Mouse (Mus musculus) stomach, embryonic 16.5 days (tissue): ENCODE measurements around the gene Sec14l3. TPM values are rescaled to one million over a fixed set of nuclear protein-coding genes. Genes with fewer than 3 reads are reported as not detected.

Source experiments
- ATAC-seq: fragments of 200-750 bp; cut with Nextera tagmentation; 2 replicates; pipeline ENCODE4 v1.8.0; 2017; ENCODE audit warnings: moderate number of reproducible peaks, moderate TSS enrichment; ENCODE audit not compliant: insufficient read depth, low FRiP score
- H3K27ac ChIP-seq: fragments of 300-500 bp; sonication (generic); 2 replicates; pipeline ENCODE4 v1.5.1; 2014; ENCODE audit warnings: low read length
- H3K27me3 ChIP-seq: fragments of 300-500 bp; sonication (generic); 2 replicates; pipeline ENCODE4 v1.6.1; 2014; ENCODE audit warnings: low read length, control low read depth, mixed read lengths; ENCODE audit not compliant: control insufficient read depth, insufficient read depth
- H3K36me3 ChIP-seq: fragments of 300-500 bp; sonication (generic); 2 replicates; pipeline ENCODE4 v1.6.1; 2014; ENCODE audit warnings: low read length; ENCODE audit not compliant: control insufficient read depth, insufficient read depth
- H3K4me1 ChIP-seq: fragments of 300-500 bp; sonication (generic); 2 replicates; pipeline ENCODE4 v1.6.1; 2014; ENCODE audit warnings: low read length, control low read depth, mixed read lengths; ENCODE audit not compliant: control insufficient read depth, insufficient read depth
- H3K4me2 ChIP-seq: fragments of 300-500 bp; sonication (generic); 2 replicates; pipeline ENCODE4 v1.6.1; 2014; ENCODE audit warnings: low read depth, low read length, mixed read lengths
- H3K4me3 ChIP-seq: fragments of 300-500 bp; sonication (generic); replicated peaks from 2 replicates; pipeline ENCODE4 v1.5.1; 2014; ENCODE audit warnings: mild to moderate bottlenecking, low read length
- H3K9ac ChIP-seq: fragments of 300-500 bp; sonication (generic); 2 replicates; pipeline ENCODE4 v1.6.1; 2014; ENCODE audit warnings: low read length
- H3K9me3 ChIP-seq: fragments of 300-500 bp; sonication (generic); replicated peaks from 2 replicates; pipeline ENCODE4 v1.6.1; 2016; ENCODE audit warnings: low read length, control low read depth; ENCODE audit not compliant: control insufficient read depth
- WGBS: fragments of 180-500 bp; shearing (Covaris S2); extraction: QIAGEN DNeasy Blood & Tissue Kit; methylation state at CpG from one replicate; pipeline ENCODE4 v1.1.7; 2014; 5-methylcytosine and 5-hydroxymethylcytosine counted together
- polyA plus RNA-seq: library from polyadenylated mRNA; unstranded; fragments of >200 nt; fragmentation: Nextera tagmentation; extraction: Ambion mirVana; gene quantifications from 2 replicates; pipeline ENCODE4 v1.2.1, GENCODE M21; 2015

The Sec14l3 gene
- polyA plus RNA-seq, 1 experiment from 2014 or later = 0.15 TPM

DNA sequence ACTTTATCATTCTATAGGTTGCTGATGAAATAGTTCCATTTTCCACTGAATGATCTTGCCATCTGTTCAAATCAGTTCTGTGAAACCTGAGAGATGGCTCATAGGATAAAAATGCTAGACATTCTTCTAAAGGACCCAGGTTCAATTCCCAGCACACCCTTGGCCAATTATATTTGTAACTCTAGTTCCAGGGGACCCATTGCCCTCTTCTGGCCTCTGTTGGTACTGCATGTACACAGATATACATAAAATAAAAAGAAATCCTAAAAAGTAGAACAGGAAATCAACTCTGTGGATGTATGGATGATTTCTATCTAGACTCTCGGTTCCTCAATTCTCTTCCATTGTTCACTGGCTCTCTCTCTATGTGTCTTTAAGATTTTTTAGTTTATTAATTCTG lies 62.4 kb downstream of the Sec14l3 start:
- 81% methylated on average over 1 of the region's 1 CpGs for WGBS
- Histone ChIP-seq H3K9ac (no peak overlapping the region), H3K36me3 (no peaks in the 10 kb centered on the region), H3K4me1 (no peaks in the 10 kb centered on the region), H3K27me3 (no peaks in the 10 kb centered on the region), H3K4me2 (no peak overlapping the region), H3K4me3 (no peak overlapping the region), H3K27ac (no peak overlapping the region), H3K9me3 (peaks cover 9% of the 10 kb centered on the region; the same call in 1 of the 2 replicates)
- ATAC-seq = no peak

Other genes with a start within 250 kb of the Sec14l3 start
- gene Osbp2, start 200.9 kb upstream of the Sec14l3 start, polyA plus RNA-seq = 0.25 and 0.27 TPM in 2 replicates
- gene 4921536K21Rik, start 169.7 kb upstream of the Sec14l3 start, polyA plus RNA-seq = 0.13 and 0.36 TPM in 2 replicates
- gene Dusp18, start 169.6 kb upstream of the Sec14l3 start, polyA plus RNA-seq = 9.5 and 11.3 TPM in 2 replicates
- gene Slc35e4, start 150.2 kb upstream of the Sec14l3 start, polyA plus RNA-seq = 6.4 and 7.9 TPM in 2 replicates
- 49.9 and 52.4 TPM in 2 replicates for gene Tcn2, start 132.7 kb upstream of the Sec14l3 start, polyA plus RNA-seq
- 73.8 and 79.0 TPM in 2 replicates for gene Pes1, start 100.9 kb upstream of the Sec14l3 start, polyA plus RNA-seq
- gene 4930556J24Rik, start 88.1 kb upstream of the Sec14l3 start, polyA plus RNA-seq = 0.12 and 0.20 TPM in 2 replicates
- 18.1 and 20.7 TPM in 2 replicates for gene Gal3st1, start 81.2 kb upstream of the Sec14l3 start, polyA plus RNA-seq
- gene Sec14l4, start 33.4 kb upstream of the Sec14l3 start, polyA plus RNA-seq = 1.1 and 1.4 TPM in 2 replicates
- gene Mtfp1, start 30.6 kb downstream of the Sec14l3 start, polyA plus RNA-seq = 17.7 and 19.6 TPM in 2 replicates
- gene Sec14l2, start 58.6 kb downstream of the Sec14l3 start, polyA plus RNA-seq = 1.8 and 1.9 TPM in 2 replicates
- 21.7 and 25.6 TPM in 2 replicates for gene Rnf215, start 70.4 kb downstream of the Sec14l3 start, polyA plus RNA-seq
- 5.7 and 5.8 TPM in 2 replicates for gene Ccdc157, start 95.5 kb downstream of the Sec14l3 start, polyA plus RNA-seq
- gene Sf3a1, start 95.5 kb downstream of the Sec14l3 start, polyA plus RNA-seq = 40.5 and 41.4 TPM in 2 replicates
- 36.5 and 36.9 TPM in 2 replicates for gene Tbc1d10a, start 121.9 kb downstream of the Sec14l3 start, polyA plus RNA-seq
- 6.0 and 8.7 TPM in 2 replicates for gene Castor1, start 153.4 kb downstream of the Sec14l3 start, polyA plus RNA-seq
- gene Osm, start 171.6 kb downstream of the Sec14l3 start, polyA plus RNA-seq = 0.14 and 0.32 TPM in 2 replicates
- gene Lif, start 192.7 kb downstream of the Sec14l3 start, polyA plus RNA-seq = 1.0 and 1.1 TPM in 2 replicates